Mouse (Mus musculus) CH12.LX (cell line): ENCODE results near the gene Camta1. TPM values are rescaled to one million over a fixed set of nuclear protein-coding genes. Genes with fewer than 3 reads are reported as not detected.

Experiments used
- DNase-seq: peaks from one replicate; pipeline ENCODE4 v3.0.0-alpha.2; 2013; ENCODE audit errors: extremely low read depth
- H3K27ac ChIP-seq: 2 replicates; pipeline ENCODE4 v1.5.1; 2012; ENCODE audit warnings: low read depth, mild to moderate bottlenecking, control low read depth, moderate library complexity; ENCODE audit not compliant: insufficient read depth
- H3K27me3 ChIP-seq: replicated peaks from 2 replicates; pipeline ENCODE3; 2012; ENCODE audit warnings: inconsistent platforms
- H3K36me3 ChIP-seq, 2 experiments: replicated peaks in 1 of 2; 2 replicates each; pipeline versions ENCODE3 to v1.6.1; 2012; ENCODE audit warnings: inconsistent platforms in 1 of 2, low read length in 1 of 2, mild to moderate bottlenecking in 1 of 2, mixed read lengths in 1 of 2, moderate library complexity in 1 of 2; ENCODE audit not compliant: control insufficient read depth in 1 of 2, insufficient read depth in 1 of 2
- H3K4me1 ChIP-seq, 2 experiments: 2 replicates each; pipeline ENCODE4 v1.6.1; 2012; ENCODE audit warnings: inconsistent platforms in 1 of 2, moderate library complexity in 1 of 2; ENCODE audit not compliant: insufficient read depth in 2 of 2, control insufficient read depth in 1 of 2
- H3K4me2 ChIP-seq: 2 replicates; pipeline ENCODE4 v1.6.1; 2012; ENCODE audit warnings: low read depth, mild to moderate bottlenecking, control low read depth; ENCODE audit not compliant: poor library complexity, insufficient read depth, severe bottlenecking
- H3K4me3 ChIP-seq, 3 experiments: fragments of 150-350 bp in 1 of 3; sonication (generic) in 1 of 3; replicated peaks in 1 of 3; 2 replicates each; pipeline versions ENCODE3 to v1.5.1; 2011 to 2012; ENCODE audit warnings: low read depth in 2 of 3, low read length in 2 of 3, mild to moderate bottlenecking in 2 of 3, moderate library complexity in 2 of 3, control low read depth in 1 of 3, improper control_type of control experiment in 1 of 3, inconsistent platforms in 1 of 3, mixed read lengths in 1 of 3; ENCODE audit not compliant: poor library complexity in 1 of 3
- H3K79me2 ChIP-seq: replicated peaks from 2 replicates; pipeline ENCODE4 v1.6.1; 2012; ENCODE audit warnings: mild to moderate bottlenecking, moderate library complexity; ENCODE audit not compliant: control insufficient read depth, poor library complexity, insufficient read depth, severe bottlenecking; ENCODE audit errors: extremely low read depth
- H3K9ac ChIP-seq: 2 replicates; pipeline ENCODE4 v1.6.1; 2012; ENCODE audit warnings: low read depth, mild to moderate bottlenecking, control low read depth, moderate library complexity; ENCODE audit not compliant: insufficient read depth
- H3K9me3 ChIP-seq: replicated peaks from 2 replicates; pipeline ENCODE3; 2012; ENCODE audit warnings: low read length, inconsistent platforms, mixed read lengths
- CHD2 ChIP-seq: IDR thresholded peaks from 2 replicates; pipeline ENCODE4 v1.6.1; 2011; ENCODE audit warnings: low read length, improper control_type of control experiment
- CTCF ChIP-seq, 2 experiments: IDR thresholded peaks in 1 of 2; conservative IDR thresholded peaks in 1 of 2; 2 replicates each; pipeline ENCODE4 v1.5.1; 2011 to 2012; ENCODE audit warnings: low read depth in 2 of 2, low read length in 2 of 2, improper control_type of control experiment in 1 of 2, inconsistent platforms in 1 of 2, mild to moderate bottlenecking in 1 of 2, moderate library complexity in 1 of 2
- E2F4 ChIP-seq: IDR thresholded peaks from 2 replicates; pipeline ENCODE4 v1.6.1; 2011; ENCODE audit warnings: low read depth, low read length, improper control_type of control experiment; ENCODE audit not compliant: insufficient replicate concordance
- ELF1 ChIP-seq: IDR thresholded peaks from 2 replicates; pipeline ENCODE4 v1.6.1; 2014; ENCODE audit warnings: low read depth, mild to moderate bottlenecking, inconsistent platforms, low read length, improper control_type of control experiment
- IRF4 ChIP-seq: IDR thresholded peaks from 2 replicates; pipeline ENCODE4 v1.6.1; 2014; ENCODE audit warnings: low read depth, mild to moderate bottlenecking, inconsistent platforms, low read length, improper control_type of control experiment
- KAT2A ChIP-seq: IDR thresholded peaks from 2 replicates; pipeline ENCODE4 v1.6.1; 2012; ENCODE audit warnings: low read length, improper control_type of control experiment, inconsistent platforms; ENCODE audit not compliant: insufficient replicate concordance
- MAFK ChIP-seq: IDR thresholded peaks from 2 replicates; pipeline ENCODE4 v1.6.1; 2011; ENCODE audit warnings: low read length, improper control_type of control experiment; ENCODE audit not compliant: insufficient replicate concordance
- MAX ChIP-seq: IDR thresholded peaks from 2 replicates; pipeline ENCODE4 v1.6.1; 2011; ENCODE audit warnings: low read length, improper control_type of control experiment
- NRF1 ChIP-seq: IDR thresholded peaks from 2 replicates; pipeline ENCODE4 v1.6.1; 2014; ENCODE audit warnings: low read depth, mild to moderate bottlenecking, inconsistent platforms, low read length, improper control_type of control experiment, moderate library complexity
- PAX5 ChIP-seq: IDR thresholded peaks from 2 replicates; pipeline ENCODE4 v1.6.1; 2012; ENCODE audit warnings: low read length, inconsistent platforms, mixed read lengths
- POLR2AphosphoS2 ChIP-seq: IDR thresholded peaks from 2 replicates; pipeline ENCODE4 v1.6.1; 2011; ENCODE audit warnings: low read depth, low read length, improper control_type of control experiment
- RAD21 ChIP-seq: IDR thresholded peaks from 2 replicates; pipeline ENCODE4 v1.6.1; 2011; ENCODE audit warnings: low read depth, mild to moderate bottlenecking, low read length, improper control_type of control experiment, moderate library complexity
- RCOR1 ChIP-seq: conservative IDR thresholded peaks from 2 replicates; pipeline ENCODE4 v1.6.1; 2012; ENCODE audit warnings: low read depth, mild to moderate bottlenecking, inconsistent platforms, low read length, improper control_type of control experiment
- SMC3 ChIP-seq: IDR thresholded peaks from 2 replicates; pipeline ENCODE4 v1.6.1; 2011; ENCODE audit warnings: low read depth, low read length, improper control_type of control experiment
- TCF12 ChIP-seq: IDR thresholded peaks from 2 replicates; pipeline ENCODE4 v1.6.1; 2014; ENCODE audit warnings: low read depth, mild to moderate bottlenecking, inconsistent platforms, low read length, improper control_type of control experiment
- UBTF ChIP-seq: IDR thresholded peaks from 2 replicates; pipeline ENCODE4 v1.6.1; 2012; ENCODE audit warnings: low read depth, mild to moderate bottlenecking, inconsistent platforms, low read length, improper control_type of control experiment, moderate library complexity
- ZC3H11A ChIP-seq: IDR thresholded peaks from 2 replicates; pipeline ENCODE4 v1.6.1; 2012; ENCODE audit warnings: low read depth, mild to moderate bottlenecking, inconsistent platforms, low read length, improper control_type of control experiment
- dilution Hi-C: fragments of 300-500 bp; cut with MboI; formaldehyde crosslinking; loops from 2 replicates; pipeline ENCODE4 v1.14.3; 2020; ENCODE audit warnings: low sequenced_read_pairs; ENCODE audit not compliant: extremely low pct_unique_long_range_greater_than_20kb, extremely low pct_ligation_motif_present
- in situ Hi-C: fragments of 300-500 bp; cut with MboI; formaldehyde crosslinking; loops from 3 replicates; pipeline ENCODE4 v1.14.3; 2019; ENCODE audit warnings: low sequenced_read_pairs, low pct_ligation_motif_present, low pct_unique_long_range_greater_than_20kb, mixed read lengths
- polyA plus RNA-seq: library from polyadenylated mRNA; unstranded; fragments of >175 nt; gene quantifications from 2 replicates; pipeline ENCODE4 v1.2.1, GENCODE M21; 2012; ENCODE audit warnings: low read depth; ENCODE audit not compliant: insufficient read length
- total RNA-seq, 2 experiments: library from RNA; depleted of rRNA; stranded (reverse); fragments of 300-350 nt in 1 of 2; fragments of >200 nt in 1 of 2; gene quantifications; 2 replicates each; pipeline ENCODE4 v1.2.3; 2012 to 2014

The Camta1 gene
- total and polyA plus RNA-seq, 3 experiments, result 9.9 to 32.5 (median 15.3) TPM

DNA sequence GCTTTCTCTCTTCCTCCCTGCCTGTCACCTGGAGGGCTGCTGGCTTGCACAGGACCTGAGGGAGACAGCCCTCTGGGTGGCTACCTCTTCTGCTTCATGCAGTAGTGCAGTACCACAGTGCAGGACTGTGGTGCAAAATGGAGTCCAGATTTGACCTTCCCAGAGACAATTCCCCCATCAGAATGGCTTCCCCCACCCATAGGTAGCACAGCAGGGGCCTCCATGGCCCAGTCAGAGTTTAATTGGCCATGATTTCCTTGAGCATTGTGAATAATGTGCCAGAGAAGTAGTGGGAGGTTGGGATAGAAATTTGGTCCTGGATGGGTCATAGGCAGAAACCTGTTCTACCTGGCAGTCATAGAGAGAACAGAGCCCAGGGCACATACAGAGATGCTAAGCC lies 136.8 kb downstream of the Camta1 start:
- TF ChIP-seq ELF1, result no peak
- DNase-seq, result no peak
- in situ Hi-C loops, result no loop called here
- Histone ChIP-seq H3K9ac (no peak overlapping the region), H3K4me3 (no peak overlapping the region), H3K4me2 (no peak overlapping the region), H3K9me3 (peaks cover 87% of the 10 kb centered on the region), H3K4me1 (no peaks in the 10 kb centered on the region), H3K79me2 (no peaks in the 10 kb centered on the region), H3K36me3 (no peaks in the 10 kb centered on the region), H3K27ac (no peak overlapping the region), H3K27me3 (no peaks in the 10 kb centered on the region)
- dilution Hi-C loops, result no loop called here

- Histone ChIP-seq H3K27me3 (no peaks in the 10 kb centered on the region), H3K79me2 (no peaks in the 10 kb centered on the region), H3K9me3 (peaks cover 91% of the 10 kb centered on the region), H3K36me3 (no peaks in the 10 kb centered on the region), H3K4me2 (no peak overlapping the region), H3K27ac (no peak overlapping the region), H3K4me3 (no peak overlapping the region), H3K4me1 (no peaks in the 10 kb centered on the region), H3K9ac (no peak overlapping the region)
- TF ChIP-seq TCF12, result no peak
- no peak for TF ChIP-seq PAX5
- no peak for TF ChIP-seq UBTF
- TF ChIP-seq MAFK, result no peak
- no peak for TF ChIP-seq MAX
- no peak for TF ChIP-seq NRF1
- TF ChIP-seq ZC3H11A, result no peak
- no peak for TF ChIP-seq KAT2A
- TF ChIP-seq RCOR1, result no peak
- TF ChIP-seq CTCF (conservative IDR thresholded peaks at IDR 0.05 in 1 of 2, IDR thresholded peaks at IDR 0.05 in 1 of 2; ENCODE audit: low read depth in 2 of 2, low read length in 2 of 2), result no peak
- TF ChIP-seq SMC3, result no peak
- TF ChIP-seq IRF4, result no peak
- TF ChIP-seq RAD21, result no peak
- TF ChIP-seq POLR2AphosphoS2, result no peak
- TF ChIP-seq E2F4, result no peak
- TF ChIP-seq CHD2, result no peak
- dilution Hi-C loops, result no loop called here
- in situ Hi-C loops, result no loop called here
- no peak for DNase-seq
Observed at GRCm38 (mm10) chr4:151720722-151721467, 140.8 kb downstream of the Camta1 start.
